Mouse (Mus musculus) retina, postnatal 1 day (tissue): Measurements from ENCODE around the gene Eea1.
"Not testable (repeated sequence)": the region's sequence is repeated elsewhere in the genome, so short reads cannot be mapped to it uniquely, and the experiment has no call there.

Experiments used
- DNase-seq: peaks from one replicate; pipeline ENCODE4 v3.0.0-alpha.2; 2012

The Eea1 gene

DNA sequence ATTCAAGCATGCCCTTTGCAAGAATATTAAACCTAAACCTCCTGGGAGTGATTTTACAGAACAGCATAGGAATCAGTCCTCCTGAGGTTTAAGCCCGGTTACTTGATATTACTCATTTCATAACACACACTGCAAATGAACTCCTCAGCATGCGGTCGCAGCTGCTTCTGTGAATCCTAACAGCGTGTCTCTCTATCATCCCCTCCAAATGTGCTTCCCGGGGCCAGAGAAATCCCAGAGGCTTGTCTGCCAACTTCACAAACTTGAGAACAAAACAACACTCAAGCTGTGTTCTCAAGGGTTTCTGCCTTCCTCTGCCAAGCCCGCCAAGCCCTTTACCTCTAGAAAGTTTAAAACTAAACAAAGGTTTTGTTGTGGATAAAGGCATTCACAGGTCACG, 135.4 kb downstream of the Eea1 start:
- no peak for DNase-seq

DNA sequence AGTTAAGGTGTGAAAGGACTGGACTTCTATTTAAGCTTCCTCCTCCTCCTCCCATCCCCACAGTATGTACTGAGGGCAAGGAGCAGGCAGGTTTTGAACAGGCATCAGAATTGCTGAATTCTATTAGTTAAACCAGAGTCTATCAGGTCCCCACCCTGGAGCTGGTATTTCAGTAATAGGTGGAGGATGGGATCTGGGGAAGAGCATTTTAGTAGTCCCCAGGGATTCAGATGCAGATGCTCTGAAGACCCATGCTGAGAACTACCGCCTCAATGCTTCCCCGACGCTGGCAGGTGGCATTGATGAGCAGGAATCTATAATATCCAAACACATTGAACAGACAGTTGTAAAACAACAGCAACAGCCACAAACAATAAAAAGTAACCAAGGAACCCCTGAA, 136.0 kb downstream of the Eea1 start:
- no peak for DNase-seq

DNA sequence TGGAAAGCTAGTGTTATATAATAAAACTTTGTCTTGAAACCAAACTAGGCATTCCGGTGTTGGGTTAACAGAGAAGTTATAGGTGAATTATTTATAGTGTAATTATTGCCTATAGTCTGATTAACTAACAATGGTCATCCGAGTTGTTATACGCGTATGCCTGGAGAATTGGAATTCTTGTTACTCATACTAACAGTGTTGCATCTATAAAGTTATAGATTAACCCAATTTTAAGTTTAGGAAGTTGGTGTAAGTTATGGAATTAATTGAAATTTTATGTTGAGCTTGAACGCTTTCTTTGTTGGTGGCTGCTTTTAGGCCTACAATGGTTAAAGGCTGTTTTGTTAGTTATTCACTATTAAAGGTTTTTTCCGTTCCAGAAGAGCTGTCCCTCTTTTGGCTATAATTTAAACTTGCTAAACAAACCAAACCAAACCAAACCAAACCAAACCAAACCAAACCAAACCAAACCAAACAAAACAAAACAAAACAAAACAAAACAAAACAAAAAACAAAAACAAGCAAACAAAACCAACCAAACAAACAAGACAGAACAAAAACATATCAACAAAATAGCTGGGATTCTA, 137.1 kb downstream of the Eea1 start:
- DNase-seq = not testable (repeated sequence)

DNA sequence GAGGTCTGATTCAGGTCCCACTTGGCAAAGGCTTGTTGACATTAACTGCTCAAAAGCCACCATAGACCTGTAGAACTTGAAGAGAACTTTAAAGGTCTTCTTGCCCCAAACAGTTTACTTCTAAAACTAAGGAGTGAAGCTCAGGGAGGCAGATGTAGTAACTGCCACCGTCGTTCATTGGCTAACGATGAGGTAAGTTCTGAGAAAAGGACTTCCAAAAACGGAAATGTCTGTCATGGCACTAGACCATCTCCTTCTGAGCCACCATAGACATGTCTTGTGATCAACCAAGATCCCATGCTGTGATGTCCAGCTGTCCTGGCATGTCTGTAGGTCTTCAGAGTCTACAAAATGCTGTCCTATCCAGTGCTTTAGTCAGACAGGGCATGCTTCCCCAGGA, 139.4 kb downstream of the Eea1 start:
- DNase-seq = no peak

DNA sequence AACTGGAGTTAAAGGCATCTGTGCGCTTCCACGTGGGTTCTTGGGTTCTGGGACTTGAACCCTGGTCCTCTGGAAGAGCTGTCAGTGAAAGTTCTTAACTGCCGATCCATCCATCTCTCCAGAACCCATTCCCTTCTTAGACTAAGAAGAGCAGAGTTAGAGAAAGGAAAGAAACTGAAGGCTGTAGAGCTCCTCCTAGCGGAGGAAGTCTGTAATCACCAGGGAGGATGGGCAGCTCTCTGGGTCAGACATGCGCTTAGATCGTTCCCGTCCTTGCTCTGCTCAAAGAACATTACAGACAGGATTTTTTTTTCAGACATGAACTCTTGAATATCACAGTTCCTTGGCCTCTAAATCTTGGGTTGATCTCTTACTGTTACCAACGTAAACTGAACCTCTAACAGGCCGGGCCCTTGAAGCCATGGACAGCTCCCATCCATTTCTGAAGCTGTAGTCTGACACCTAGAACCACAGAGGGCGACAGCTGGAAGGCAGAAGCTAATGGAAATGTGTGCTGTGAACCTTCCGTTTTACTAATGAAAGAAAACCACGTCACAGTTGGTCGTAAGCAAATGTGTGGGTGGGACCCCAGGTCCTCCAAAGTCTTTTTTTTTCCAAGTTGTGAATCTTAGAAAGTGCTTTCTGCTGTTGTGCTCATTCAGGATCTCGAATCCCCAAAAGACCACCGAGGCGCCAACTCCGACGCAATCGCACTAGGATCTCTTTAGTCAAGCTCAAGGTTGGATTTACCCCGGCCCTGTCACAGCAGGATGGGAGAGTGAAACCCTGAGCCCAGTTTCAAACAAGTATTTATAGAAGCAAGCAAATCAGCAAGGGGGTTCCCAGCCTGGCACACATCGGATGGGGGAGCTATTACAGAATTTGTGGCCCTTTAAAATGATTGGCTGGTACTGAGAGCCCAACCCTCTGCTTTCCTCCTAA, 140.3 kb downstream of the Eea1 start:
- DNase-seq = peak; percentile 58

GRCm38 (mm10) chr10:96082203-96082602, 141.8 kb downstream of the Eea1 start:
- DNase-seq = no peak

- no peak for DNase-seq
These were observed 149.3 kb downstream of the Eea1 start for GRCm38 (mm10) chr10:96089744-96090143.

GRCm38 (mm10) chr10:96090388-96090787, 149.9 kb downstream of the Eea1 start:
- DNase-seq = peak; percentile 23

GRCm38 (mm10) chr10:96093890-96094531, 153.6 kb downstream of the Eea1 start:
- no peak for DNase-seq

DNA sequence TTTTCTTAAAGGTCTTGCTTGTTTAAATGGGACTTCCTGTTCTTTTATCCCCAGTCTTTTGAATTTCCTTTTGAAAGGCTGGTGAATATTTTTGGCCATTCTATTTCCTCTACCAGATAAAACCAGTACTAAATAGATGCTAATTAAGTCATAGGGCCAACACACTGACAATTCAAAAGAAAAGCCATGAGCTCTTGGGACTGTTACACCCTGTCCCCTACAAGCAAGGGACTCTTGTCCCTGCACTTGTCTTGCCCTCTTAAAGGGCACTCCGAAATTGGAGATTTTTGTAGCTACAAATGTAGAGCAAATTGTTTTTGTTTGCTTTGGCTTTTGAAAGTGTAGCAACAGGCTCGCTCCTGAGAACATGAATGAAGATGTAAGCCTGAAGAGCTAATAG, 154.1 kb downstream of the Eea1 start:
- no peak for DNase-seq
